Mouse (Mus musculus): ENCODE measurements around the gene B4galt7. TPM values are rescaled to one million over a fixed set of nuclear protein-coding genes. Genes with fewer than 3 reads are reported as not detected.
"Not testable (repeated sequence)": the region's sequence is repeated elsewhere in the genome, so short reads cannot be mapped to it uniquely, and the experiment has no call there.

Gene B4galt7
- polyA plus RNA-seq, 1 experiment from 2014 or later: 16.4 TPM

- H3K9me3 ChIP-seq (ENCODE audit: control insufficient read depth, low read length): no peaks in the 10 kb centered on the region
- DNase-seq (ENCODE audit: low spot score) (no peak), ATAC-seq (replicated peaks; ENCODE audit: low FRiP score) (no peak)
- H3K9ac ChIP-seq (ENCODE audit: low read depth, low read length): no peak overlapping the region
- H3K27me3 ChIP-seq (replicated peaks; ENCODE audit: control insufficient read depth, insufficient read depth, low read length): no peaks in the 10 kb centered on the region
- H3K4me2 ChIP-seq: no peak overlapping the region
- 69% methylated on average over 10 of the region's 10 CpGs for WGBS
- no peaks in the 10 kb centered on the region for H3K4me1 ChIP-seq (replicated peaks; ENCODE audit: control insufficient read depth, insufficient read depth, low read length)
- H3K36me3 ChIP-seq (ENCODE audit: control insufficient read depth, insufficient read depth, low read length): peaks cover 16% of the 10 kb centered on the region
- H3K27ac ChIP-seq (ENCODE audit: low read depth, low read length): no peak overlapping the region
- no peak overlapping the region for H3K4me3 ChIP-seq (ENCODE audit: low read depth, low read length)
Observed at GRCm38 (mm10) chr13:55606899-55607623, 7.4 kb downstream of the B4galt7 start.

DNA sequence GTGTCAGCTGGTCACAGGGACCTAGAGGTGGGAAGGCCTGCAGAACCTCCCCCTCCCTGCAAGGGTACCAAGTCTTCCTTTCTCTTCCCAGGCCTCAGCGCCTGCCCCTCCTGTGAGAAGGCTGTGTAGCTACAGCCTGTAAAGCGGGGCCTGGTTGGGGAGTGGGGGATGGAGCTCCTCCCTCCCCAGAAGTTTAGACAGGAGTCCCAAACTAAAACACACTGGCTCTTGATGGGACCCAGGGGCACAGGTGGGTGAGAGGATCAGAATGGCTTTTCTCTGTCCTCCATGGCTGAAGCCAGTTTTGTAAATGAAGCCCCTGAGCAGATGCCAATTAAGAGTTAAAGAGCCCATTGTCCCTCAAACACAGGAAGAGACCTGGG is 7.9 kb downstream of the B4galt7 start:
- DNase-seq (ENCODE audit: low spot score) (no peak), ATAC-seq (replicated peaks; ENCODE audit: low FRiP score) (no peak)
- 93% methylated on average over 2 of the region's 2 CpGs for WGBS
- Histone ChIP-seq H3K36me3 (ENCODE audit: control insufficient read depth, insufficient read depth, low read length) (peaks cover 16% of the 10 kb centered on the region), H3K27ac (ENCODE audit: low read depth, low read length) (no peak overlapping the region), H3K4me1 (replicated peaks; ENCODE audit: control insufficient read depth, insufficient read depth, low read length) (no peaks in the 10 kb centered on the region), H3K4me3 (ENCODE audit: low read depth, low read length) (no peak overlapping the region), H3K9me3 (ENCODE audit: control insufficient read depth, low read length) (no peaks in the 10 kb centered on the region), H3K9ac (ENCODE audit: low read depth, low read length) (no peak overlapping the region), H3K27me3 (replicated peaks; ENCODE audit: control insufficient read depth, insufficient read depth, low read length) (no peaks in the 10 kb centered on the region), H3K4me2 (no peak overlapping the region)

- DNase-seq (ENCODE audit: low spot score) (no peak), ATAC-seq (replicated peaks; ENCODE audit: low FRiP score) (no peak)
- H3K27ac ChIP-seq (ENCODE audit: low read depth, low read length): no peak overlapping the region
- H3K36me3 ChIP-seq (ENCODE audit: control insufficient read depth, insufficient read depth, low read length): peaks cover 7% of the 10 kb centered on the region
- H3K27me3 ChIP-seq (replicated peaks; ENCODE audit: control insufficient read depth, insufficient read depth, low read length): no peaks in the 10 kb centered on the region
- no peak overlapping the region for H3K9ac ChIP-seq (ENCODE audit: low read depth, low read length)
- no peaks in the 10 kb centered on the region for H3K4me1 ChIP-seq (replicated peaks; ENCODE audit: control insufficient read depth, insufficient read depth, low read length)
- no peaks in the 10 kb centered on the region for H3K9me3 ChIP-seq (ENCODE audit: control insufficient read depth, low read length)
- H3K4me2 ChIP-seq: no peak overlapping the region
- no peak overlapping the region for H3K4me3 ChIP-seq (ENCODE audit: low read depth, low read length)
- WGBS: 77% methylated on average over 7 of the region's 7 CpGs
Observed at GRCm38 (mm10) chr13:55611996-55612395, 12.3 kb downstream of the B4galt7 start.

DNA sequence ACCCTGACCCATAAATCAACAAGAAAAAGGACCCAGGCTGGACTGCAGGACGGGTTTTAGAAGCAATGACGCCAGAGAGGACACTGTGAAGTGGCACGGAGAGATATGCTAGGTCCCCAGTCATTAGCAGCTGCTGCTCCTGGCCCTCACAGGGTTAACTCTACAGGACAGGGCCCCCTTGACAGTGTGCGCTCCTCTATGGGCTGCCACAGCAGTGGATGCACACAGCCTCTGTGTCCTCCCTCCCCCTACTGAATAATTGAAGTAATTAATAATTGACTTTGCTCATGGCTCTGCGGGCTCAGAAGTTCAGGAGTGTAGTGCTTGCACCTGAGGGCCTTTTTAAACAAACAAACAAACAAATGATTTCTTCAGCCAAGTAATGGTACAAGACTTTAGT is 13.8 kb downstream of the B4galt7 start:
- H3K9ac ChIP-seq (ENCODE audit: low read depth, low read length): no peak overlapping the region
- ATAC-seq (replicated peaks; ENCODE audit: low FRiP score): no peak
- WGBS: 52% methylated on average over 5 of the region's 5 CpGs
- no peak overlapping the region for H3K4me3 ChIP-seq (ENCODE audit: low read depth, low read length)
- H3K27me3 ChIP-seq (replicated peaks; ENCODE audit: control insufficient read depth, insufficient read depth, low read length): no peaks in the 10 kb centered on the region
- H3K4me2 ChIP-seq: no peak overlapping the region
- peaks cover 7% of the 10 kb centered on the region for H3K36me3 ChIP-seq (ENCODE audit: control insufficient read depth, insufficient read depth, low read length)
- no peak for DNase-seq (ENCODE audit: low spot score)
- H3K4me1 ChIP-seq (replicated peaks; ENCODE audit: control insufficient read depth, insufficient read depth, low read length): no peaks in the 10 kb centered on the region
- no peak overlapping the region for H3K27ac ChIP-seq (ENCODE audit: low read depth, low read length)
- no peaks in the 10 kb centered on the region for H3K9me3 ChIP-seq (ENCODE audit: control insufficient read depth, low read length)

DNA sequence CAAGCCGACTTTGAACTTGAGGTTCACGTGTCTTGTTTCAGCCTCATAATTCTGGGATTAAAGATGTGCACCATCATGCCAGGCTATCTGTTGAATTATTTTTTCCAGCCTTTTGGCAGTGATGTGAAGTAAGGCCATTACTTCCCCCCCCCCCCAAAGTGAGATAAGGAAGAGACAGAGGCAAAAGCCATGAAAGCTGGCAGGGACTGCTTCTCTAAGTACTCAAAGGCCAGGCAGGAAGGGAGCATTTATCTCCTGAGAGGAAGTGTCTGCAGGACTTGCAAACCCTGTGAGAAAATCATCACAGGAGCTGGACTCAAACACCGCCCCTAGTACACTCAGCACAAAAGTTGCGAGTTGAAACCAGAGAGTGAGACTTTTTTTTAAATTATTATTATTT is 19.6 kb downstream of the B4galt7 start:
- Histone ChIP-seq H3K4me2 (no peak overlapping the region), H3K36me3 (ENCODE audit: control insufficient read depth, insufficient read depth, low read length) (no peaks in the 10 kb centered on the region), H3K27me3 (replicated peaks; ENCODE audit: control insufficient read depth, insufficient read depth, low read length) (no peaks in the 10 kb centered on the region), H3K4me3 (ENCODE audit: low read depth, low read length) (no peak overlapping the region), H3K4me1 (replicated peaks; ENCODE audit: control insufficient read depth, insufficient read depth, low read length) (peaks cover 9% of the 10 kb centered on the region), H3K9me3 (ENCODE audit: control insufficient read depth, low read length) (no peaks in the 10 kb centered on the region), H3K27ac (ENCODE audit: low read depth, low read length) (no peak overlapping the region), H3K9ac (ENCODE audit: low read depth, low read length) (no peak overlapping the region)
- no peak for ATAC-seq (replicated peaks; ENCODE audit: low FRiP score)
- DNase-seq (ENCODE audit: low spot score): no peak
- 77% methylated on average over 4 of the region's 4 CpGs for WGBS

DNA sequence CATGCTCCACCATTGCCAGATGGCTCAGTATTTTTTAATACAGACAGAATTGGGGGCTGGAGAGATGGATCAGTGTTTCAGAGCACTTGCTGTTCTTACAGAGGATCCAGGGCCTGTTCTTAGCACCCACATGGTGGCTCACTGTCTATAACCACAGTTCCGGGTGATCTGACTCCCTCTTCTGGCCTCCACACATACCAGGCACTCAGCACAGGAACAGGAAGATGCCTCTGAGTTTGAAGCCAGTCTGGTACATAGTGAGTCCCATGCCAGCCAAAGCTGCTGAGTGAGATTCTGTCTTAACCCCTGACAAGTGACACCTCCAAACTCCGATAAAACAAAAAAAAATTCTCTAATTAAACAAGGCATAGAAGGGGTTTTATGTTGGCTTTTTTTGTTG is 20.6 kb downstream of the B4galt7 start:
- 83% methylated on average over 2 of the region's 2 CpGs for WGBS
- ATAC-seq (replicated peaks; ENCODE audit: low FRiP score): no peak
- no peak overlapping the region for H3K4me3 ChIP-seq (ENCODE audit: low read depth, low read length)
- H3K4me1 ChIP-seq (replicated peaks; ENCODE audit: control insufficient read depth, insufficient read depth, low read length): peaks cover 9% of the 10 kb centered on the region
- H3K27me3 ChIP-seq (replicated peaks; ENCODE audit: control insufficient read depth, insufficient read depth, low read length): no peaks in the 10 kb centered on the region
- no peak overlapping the region for H3K9ac ChIP-seq (ENCODE audit: low read depth, low read length)
- H3K9me3 ChIP-seq (ENCODE audit: control insufficient read depth, low read length): no peaks in the 10 kb centered on the region
- H3K4me2 ChIP-seq: no peak overlapping the region
- H3K36me3 ChIP-seq (ENCODE audit: control insufficient read depth, insufficient read depth, low read length): no peaks in the 10 kb centered on the region; the same call in 1 of the 2 replicates
- H3K27ac ChIP-seq (ENCODE audit: low read depth, low read length): no peak overlapping the region
- no peak for DNase-seq (ENCODE audit: low spot score)

DNA sequence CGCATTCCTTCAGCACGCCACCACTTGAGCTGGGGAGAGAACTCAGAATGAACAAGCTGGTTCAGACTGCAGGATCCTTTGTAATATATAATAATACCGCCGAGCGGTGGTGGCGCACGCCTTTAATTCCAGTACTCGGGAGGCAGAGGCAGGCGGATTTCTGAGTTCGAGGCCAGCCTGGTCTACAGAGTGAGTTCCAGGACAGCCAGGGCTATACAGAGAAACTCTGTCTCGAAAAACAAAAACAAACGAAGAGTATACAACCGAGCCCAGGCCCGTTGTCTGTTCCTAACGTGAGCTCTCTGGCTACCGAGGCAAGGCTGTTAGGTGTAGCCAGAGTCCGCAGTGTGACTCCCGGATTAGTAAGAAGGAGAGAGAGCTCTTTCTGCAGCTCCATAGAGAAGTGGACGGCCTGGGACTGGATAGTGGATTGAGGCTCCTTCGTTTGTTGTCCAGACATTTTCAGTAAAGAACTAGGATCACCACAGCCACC is 22.5 kb downstream of the B4galt7 start:
- WGBS: 20% methylated on average over 20 of the region's 20 CpGs
- ATAC-seq (replicated peaks; ENCODE audit: low FRiP score); H3K36me3 ChIP-seq (ENCODE audit: control insufficient read depth, insufficient read depth, low read length); DNase-seq (ENCODE audit: low spot score); H3K4me1 ChIP-seq (replicated peaks; ENCODE audit: control insufficient read depth, insufficient read depth, low read length); H3K27me3 ChIP-seq (replicated peaks; ENCODE audit: control insufficient read depth, insufficient read depth, low read length); H3K9me3 ChIP-seq (ENCODE audit: control insufficient read depth, low read length): not testable (repeated sequence)
- Histone ChIP-seq H3K4me3 (ENCODE audit: low read depth, low read length) (peak overlapping the region; percentile 76), H3K9ac (ENCODE audit: low read depth, low read length) (peak overlapping the region; percentile 78), H3K27ac (ENCODE audit: low read depth, low read length) (peak overlapping the region; percentile 70), H3K4me2 (peak overlapping the region; percentile 95)

DNA sequence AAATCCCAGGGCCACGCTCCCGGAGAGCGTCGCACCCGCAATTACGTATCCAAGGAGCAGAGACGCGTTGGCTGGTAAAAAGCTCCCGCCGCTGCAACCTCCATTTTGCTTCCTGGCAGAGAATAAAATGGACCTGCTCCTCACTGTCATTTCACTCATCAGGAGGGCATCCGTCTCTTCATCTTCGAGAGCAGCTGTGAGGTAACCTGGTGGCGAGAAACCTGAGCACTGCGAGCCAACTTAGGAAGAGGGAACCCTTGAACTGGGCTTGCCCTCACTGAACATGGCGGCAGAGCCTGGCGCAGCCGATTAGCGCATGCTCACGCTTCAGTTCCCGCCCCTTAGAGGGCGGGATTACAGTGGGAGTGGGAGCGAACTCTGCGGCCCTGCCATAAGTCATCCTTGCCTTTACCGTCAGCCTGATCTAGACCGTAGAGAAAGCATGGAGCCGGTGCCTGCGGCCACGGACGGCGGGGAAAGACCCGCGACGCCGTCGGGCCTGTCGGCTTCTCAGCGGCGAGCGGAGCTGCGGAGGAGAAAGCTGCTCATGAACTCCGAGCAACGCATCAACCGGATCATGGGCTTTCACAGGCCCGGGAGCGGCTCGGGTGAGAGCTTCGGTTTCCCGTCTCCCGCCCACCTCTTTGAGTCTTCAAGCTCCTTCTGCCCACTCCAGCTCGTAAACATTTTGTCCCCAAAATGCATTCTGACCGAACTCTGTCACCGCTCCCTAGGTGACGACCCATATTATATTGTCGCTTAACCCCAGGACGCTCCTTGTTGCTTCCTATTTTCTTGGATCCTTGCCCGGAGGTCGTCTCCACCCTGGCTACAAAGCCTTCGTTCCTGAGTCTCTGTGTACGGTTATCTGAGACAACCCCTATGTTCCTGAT is 23.2 kb downstream of the B4galt7 start, which contains the start of gene Caml:
Gene Caml, plus strand, starts transcription at position 357 of the 893 bp plus-strand sequence.
- peak within 1 kb of the TSS; percentile 76 for H3K4me3 ChIP-seq (ENCODE audit: low read depth, low read length)
- ATAC-seq (replicated peaks; ENCODE audit: low FRiP score): peak; percentile 98
- H3K9me3 ChIP-seq (ENCODE audit: control insufficient read depth, low read length): no peaks in the 10 kb centered on the region
- under 1% methylated on average over 59 of the region's 59 CpGs for WGBS
- peak; percentile 87 for DNase-seq (ENCODE audit: low spot score)
- H3K27ac ChIP-seq (ENCODE audit: low read depth, low read length): peak within 1 kb of the TSS; percentile 70
- H3K36me3 ChIP-seq (ENCODE audit: control insufficient read depth, insufficient read depth, low read length): peaks cover 5% of the 10 kb centered on the region; the same call in 1 of the 2 replicates
- H3K4me1 ChIP-seq (replicated peaks; ENCODE audit: control insufficient read depth, insufficient read depth, low read length): peaks cover 9% of the 10 kb centered on the region
- no peaks in the 10 kb centered on the region for H3K27me3 ChIP-seq (replicated peaks; ENCODE audit: control insufficient read depth, insufficient read depth, low read length)
- peak within 1 kb of the TSS; percentile 95 for H3K4me2 ChIP-seq
- peak within 1 kb of the TSS; percentile 78 for H3K9ac ChIP-seq (ENCODE audit: low read depth, low read length)

Data from liver, embryonic 11.5 days (tissue).